Mouse (Mus musculus) stomach, postnatal 0 days (tissue): ENCODE results near the gene Gm20917. TPM values are rescaled to one million over a fixed set of nuclear protein-coding genes. Genes with fewer than 3 reads are reported as not detected.
"Not testable (repeated sequence)": the region's sequence is repeated elsewhere in the genome, so short reads cannot be mapped to it uniquely, and the experiment has no call there.

ENCODE experiments used
- ATAC-seq: fragments of 200-750 bp; cut with Nextera tagmentation; 2 replicates; pipeline ENCODE4 v1.8.0; 2017; ENCODE audit not compliant: low FRiP score, low TSS enrichment
- DNase-seq: peaks from one replicate; pipeline ENCODE4 v3.0.0-alpha.2; 2016; ENCODE audit warnings: low spot score
- H3K27ac ChIP-seq: fragments of 300-500 bp; sonication (generic); replicated peaks from 2 replicates; pipeline ENCODE4 v1.5.1; 2014; ENCODE audit warnings: mild to moderate bottlenecking, control low read depth
- H3K27me3 ChIP-seq: fragments of 300-500 bp; sonication (generic); 2 replicates; pipeline ENCODE4 v1.6.1; 2014; ENCODE audit warnings: low read length; ENCODE audit not compliant: control insufficient read depth, insufficient read depth
- H3K36me3 ChIP-seq: fragments of 300-500 bp; sonication (generic); 2 replicates; pipeline ENCODE4 v1.6.1; 2014; ENCODE audit warnings: low read length, mixed read lengths; ENCODE audit not compliant: control insufficient read depth, insufficient read depth
- H3K4me1 ChIP-seq: fragments of 300-500 bp; sonication (generic); replicated peaks from 2 replicates; pipeline ENCODE4 v1.6.1; 2014; ENCODE audit warnings: antibody characterized with exemption; ENCODE audit not compliant: control insufficient read depth, insufficient read depth
- H3K4me2 ChIP-seq: fragments of 300-500 bp; sonication (generic); replicated peaks from 2 replicates; pipeline ENCODE4 v1.6.1; 2014; ENCODE audit warnings: low read depth, mild to moderate bottlenecking, control low read depth, moderate library complexity
- H3K4me3 ChIP-seq: fragments of 300-500 bp; sonication (generic); 2 replicates; pipeline ENCODE4 v1.5.1; 2014; ENCODE audit warnings: low read depth, low read length, control low read depth
- H3K9ac ChIP-seq: fragments of 300-500 bp; sonication (generic); 2 replicates; pipeline ENCODE4 v1.6.1; 2014; ENCODE audit warnings: mild to moderate bottlenecking, low read length, control low read depth, mixed read lengths
- H3K9me3 ChIP-seq: fragments of 300-500 bp; sonication (generic); 2 replicates; pipeline ENCODE4 v1.6.1; 2016; ENCODE audit warnings: low read length; ENCODE audit not compliant: control insufficient read depth
- WGBS: fragments of 180-500 bp; shearing (Covaris S2); extraction: QIAGEN DNeasy Blood & Tissue Kit; methylation state at CpG from one replicate; pipeline ENCODE4 v1.1.7; 2014; 5-methylcytosine and 5-hydroxymethylcytosine counted together
- polyA plus RNA-seq: library from polyadenylated mRNA; unstranded; fragments of >200 nt; fragmentation: Nextera tagmentation; extraction: Ambion mirVana; gene quantifications from 2 replicates; pipeline ENCODE4 v1.2.1, GENCODE M21; 2015

The Gm20917 gene
- not detected in 2 replicates for polyA plus RNA-seq

DNA sequence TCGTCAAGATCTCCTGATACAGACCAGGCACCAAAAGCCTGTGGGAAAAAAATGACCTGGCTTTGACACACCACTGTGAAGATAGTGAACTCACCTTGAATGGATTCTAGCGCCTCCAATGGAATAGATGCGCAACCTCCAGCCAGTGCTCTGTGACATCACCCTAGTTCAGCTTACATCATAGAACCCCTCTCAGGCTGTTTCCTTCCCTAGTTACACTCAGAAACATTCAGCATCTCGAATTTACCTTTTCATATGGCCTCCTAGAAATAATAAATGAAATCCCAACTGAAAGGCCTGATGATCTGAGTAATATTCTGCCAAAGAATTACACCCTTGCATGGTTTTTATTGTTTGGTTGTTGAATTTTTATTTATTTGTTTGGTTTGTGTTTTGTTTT lies at the start of gene Gm20917:
TSS of gene Gm20917 (minus strand) at position 101 of the 400 bp plus-strand sequence.
- not testable (repeated sequence) for H3K4me2 ChIP-seq, H3K27me3 ChIP-seq, ATAC-seq, DNase-seq, H3K9ac ChIP-seq, H3K27ac ChIP-seq, H3K4me1 ChIP-seq, H3K9me3 ChIP-seq, H3K4me3 ChIP-seq, H3K36me3 ChIP-seq
- WGBS, result no CpG with 5 or more reads among the region's 4 CpGs

Other genes with a start within 250 kb of the Gm20917 start
- gene Gm20916, start 168.4 kb upstream of the Gm20917 start, polyA plus RNA-seq, result not detected in 2 replicates